Mouse (Mus musculus): ENCODE measurements around the gene Barhl2.
A peak's percentile ranks its signal among the peaks of the same experiment; 100 is the strongest.

Gene Barhl2

GRCm38 (mm10) chr5:106457986-106458476, at the start of gene Barhl2:
Gene Barhl2 (minus strand): TSS chr5:106458166.
- DNase-seq: no peak

- DNase-seq: no peak
These were observed 48.1 kb upstream of the Barhl2 start for GRCm38 (mm10) chr5:106506061-106506460.

GRCm38 (mm10) chr5:106502684-106503545, 44.9 kb upstream of the Barhl2 start:
- no peak for DNase-seq

GRCm38 (mm10) chr5:106502271-106502670, 44.3 kb upstream of the Barhl2 start:
- DNase-seq: no peak

- DNase-seq: no peak
These were observed 33.8 kb upstream of the Barhl2 start for GRCm38 (mm10) chr5:106491771-106492170.

- peak; percentile 39 for DNase-seq
These were observed 14.1 kb upstream of the Barhl2 start for GRCm38 (mm10) chr5:106472105-106472500.

- peak; percentile 23 for DNase-seq
These were observed 13.5 kb upstream of the Barhl2 start for GRCm38 (mm10) chr5:106471235-106472104.

- peak; percentile 34 for DNase-seq
These were observed 7.3 kb upstream of the Barhl2 start for GRCm38 (mm10) chr5:106465129-106465790.

- peak; percentile 36 for DNase-seq
These were observed 6.6 kb upstream of the Barhl2 start for GRCm38 (mm10) chr5:106464336-106465128.

- DNase-seq: peak; percentile 71
These were observed 5.8 kb upstream of the Barhl2 start for GRCm38 (mm10) chr5:106463661-106464191.

- DNase-seq: peak; percentile 78
These were observed 3.9 kb upstream of the Barhl2 start for GRCm38 (mm10) chr5:106461913-106462312.

GRCm38 (mm10) chr5:106461431-106461830, 3.5 kb upstream of the Barhl2 start:
- no peak for DNase-seq

- no peak for DNase-seq
These were observed 2.6 kb upstream of the Barhl2 start for GRCm38 (mm10) chr5:106460535-106460934.

- peak; percentile 50 for DNase-seq
These were observed 2.1 kb upstream of the Barhl2 start for GRCm38 (mm10) chr5:106460001-106460511.

GRCm38 (mm10) chr5:106459120-106459641, 1.2 kb upstream of the Barhl2 start:
- no peak for DNase-seq

GRCm38 (mm10) chr5:106458477-106459119, 632 bp upstream of the Barhl2 start:
- peak; percentile 85 for DNase-seq

- peak; percentile 61 for DNase-seq
These were observed 648 bp downstream of the Barhl2 start for GRCm38 (mm10) chr5:106457111-106457925.

GRCm38 (mm10) chr5:106455984-106456383, 2.0 kb downstream of the Barhl2 start:
- DNase-seq: peak; percentile 32

- peak; percentile 48 for DNase-seq
These were observed 2.7 kb downstream of the Barhl2 start for GRCm38 (mm10) chr5:106455106-106455920.
